Mouse (Mus musculus): ENCODE results near the gene Fam19a5.

DNA sequence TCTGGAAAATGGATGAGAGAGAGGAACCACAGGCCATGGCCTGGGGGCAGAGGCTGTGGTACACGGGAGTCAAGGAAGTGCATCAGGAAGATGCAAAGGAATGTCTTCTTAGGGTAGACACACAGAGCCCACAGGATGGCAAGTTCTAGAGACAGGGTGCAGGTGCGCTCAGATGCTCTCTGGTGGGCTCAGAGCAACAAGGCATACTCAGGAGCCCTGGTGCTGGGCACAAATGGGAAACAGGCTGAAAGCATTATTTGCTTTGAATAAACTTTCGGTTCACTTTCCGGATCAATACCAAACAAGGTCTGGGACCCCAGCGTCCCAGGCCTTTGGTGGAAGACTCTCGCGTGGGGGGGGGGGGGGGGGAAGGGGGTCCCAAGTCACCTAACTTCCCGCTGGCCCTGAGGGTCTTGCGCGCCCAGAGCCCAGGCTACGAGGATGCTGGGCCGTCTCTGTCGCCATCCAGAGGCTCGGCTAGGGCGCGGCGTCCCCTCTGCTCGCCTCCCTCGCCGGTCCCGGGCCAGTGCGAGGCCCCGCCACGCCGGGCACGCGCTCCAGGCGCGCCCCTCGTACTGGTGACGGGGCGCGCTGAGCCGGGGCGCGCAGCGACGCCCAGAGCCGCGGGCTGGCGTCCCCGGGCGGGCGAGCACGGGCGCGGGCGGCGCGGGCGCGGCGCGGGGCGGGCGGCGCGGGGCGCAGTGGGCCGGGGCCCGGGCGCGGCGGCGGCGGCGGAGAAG is at the start of gene Fam19a5:
- no peak for TF ChIP-seq CTCF (IDR thresholded peaks at IDR 0.05; ENCODE audit: low read depth)
- TF ChIP-seq EP300 (IDR thresholded peaks at IDR 0.05; ENCODE audit: low read depth) = no peak
